Mouse (Mus musculus) embryonic stem cell, embryonic (primary cell): ENCODE results near the gene Tead4.

Source experiments
- CTCF ChIA-PET, 4 experiments: fragments of 300-600 bp in 2 of 4; fragments of 350-600 bp in 2 of 4; sonication (Branson Sonifier 250); formaldehyde crosslinking; loops; one replicate each; lab custom pipeline; 2022; ENCODE audit warnings: inconsistent platforms in 2 of 4; lab: Charles Lee
- POLR2A ChIA-PET, 4 experiments: fragments of 300-600 bp in 2 of 4; fragments of 350-600 bp in 2 of 4; sonication (Branson Sonifier 250); formaldehyde crosslinking; loops; one replicate each; lab custom pipeline; 2022; ENCODE audit warnings: antibody characterized with exemption in 4 of 4, inconsistent platforms in 1 of 4; lab: Charles Lee

Gene Tead4

DNA sequence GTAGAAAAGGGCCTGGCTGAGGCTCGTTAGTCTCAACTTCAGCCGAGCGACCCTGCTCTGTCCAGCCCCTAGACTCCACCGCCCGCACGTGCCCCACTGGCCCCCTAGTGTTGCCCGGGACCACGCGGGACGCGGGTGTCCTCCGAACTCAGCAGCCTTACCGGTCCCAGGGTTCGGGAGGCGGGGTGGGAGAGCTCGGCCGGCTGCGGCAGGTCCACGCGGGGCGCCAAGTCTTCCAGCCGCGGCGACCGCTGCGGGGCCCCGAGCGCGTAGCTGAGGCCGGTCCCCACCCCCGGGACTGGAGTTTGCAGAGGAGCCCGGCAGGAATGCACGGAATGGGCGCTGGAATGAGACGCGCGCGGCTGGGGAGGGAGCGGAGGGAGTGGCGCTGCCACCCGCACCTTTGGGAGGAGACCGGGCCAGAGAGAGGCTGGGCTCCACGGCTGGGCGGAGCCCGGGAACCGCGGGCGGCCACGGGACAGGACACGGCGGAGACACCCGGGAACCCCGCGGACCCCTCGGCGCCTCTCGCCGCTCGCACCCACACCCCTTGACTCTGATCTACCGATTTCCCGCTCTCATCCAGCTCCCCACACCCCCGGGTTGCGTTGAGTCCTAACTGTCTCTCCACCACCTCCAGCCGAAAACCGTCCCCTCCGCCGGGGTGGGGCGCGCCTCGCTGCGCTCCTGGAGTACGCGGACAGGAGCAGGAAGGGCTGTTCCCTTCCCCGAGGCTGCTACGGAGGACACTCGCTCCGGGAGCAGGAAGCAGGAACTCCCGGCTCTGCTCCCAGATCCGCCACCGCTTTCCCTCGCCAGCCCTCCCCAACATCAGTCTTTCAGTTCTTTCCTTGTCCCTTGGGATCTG is at the start of gene Tead4:
TSS of gene Tead4 (minus strand) at position 690 of the 868 bp plus-strand sequence.
- POLR2A ChIA-PET = interaction anchor here (0.5 to 11.5 kb wide), 37 partner anchors 8 to 684 kb away, joined by 3 to 148 read pairs (median 6); no protein-coding TSS in a partner anchor
- CTCF ChIA-PET = interaction anchor here in 3 of 4 experiments (1.1 to 4.5 kb wide), 6 partner anchors 20 to 100 kb away, joined by 3 to 24 read pairs (median 8); no protein-coding TSS in a partner anchor

DNA sequence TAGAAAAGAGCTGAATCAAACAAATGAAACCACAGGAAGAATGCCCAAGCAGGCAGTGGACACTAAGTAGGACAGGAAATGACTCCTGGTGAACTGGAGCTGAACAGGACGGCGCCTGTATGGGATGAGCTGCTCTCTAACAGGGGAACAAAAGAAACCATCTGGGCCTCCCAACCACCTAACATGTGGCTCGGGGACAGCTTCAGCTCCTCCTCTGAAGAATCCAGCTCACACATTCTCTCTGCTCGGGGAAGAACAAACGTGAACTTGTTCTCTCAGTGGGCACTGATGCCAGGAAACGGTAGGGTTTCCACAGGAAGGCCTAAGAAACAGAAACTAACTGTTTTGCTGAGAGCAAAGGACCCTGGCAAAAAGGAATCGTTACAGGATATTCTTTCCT is 49.1 kb upstream of the Tead4 start:
- CTCF ChIA-PET = interaction anchor here in 3 of 4 experiments (0.6 to 1.0 kb wide), 5 partner anchors 9 to 23 kb away, joined by 3 to 4 read pairs (median 3); no protein-coding TSS in a partner anchor

DNA sequence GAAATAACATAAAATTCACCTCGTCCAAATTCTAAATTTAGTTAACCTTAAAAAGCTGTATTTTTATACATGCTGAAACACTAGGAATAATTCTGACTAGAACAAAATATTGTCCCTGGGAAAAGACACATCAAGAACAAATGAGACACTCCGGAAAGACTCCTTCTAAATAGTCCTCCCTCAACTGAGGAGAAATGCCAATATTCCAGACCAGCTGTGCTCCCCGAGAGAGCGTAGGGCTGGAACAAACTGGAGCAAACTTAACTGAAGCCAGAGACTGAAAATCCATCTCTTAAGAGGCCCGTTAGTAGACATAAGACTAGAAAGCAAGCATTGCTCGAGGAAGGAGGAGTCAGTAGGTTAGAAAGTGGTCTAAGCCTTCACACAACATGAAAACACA is 46.2 kb upstream of the Tead4 start:
- POLR2A ChIA-PET = interaction anchor here in 2 of 4 experiments (1.0 to 2.0 kb wide), 6 partner anchors 9 to 83 kb away, joined by 3 to 10 read pairs (median 3); partner anchors contain the start of gene Tulp3 (in 1 of the 2)
- CTCF ChIA-PET = interaction anchor here in 1 of 4 experiments (1.1 to 1.3 kb wide), 2 partner anchors 12 kb away, joined by 3 read pairs; no protein-coding TSS in a partner anchor

More for the DNA sequence above, 49.1 kb upstream of the Tead4 start:
- POLR2A ChIA-PET = interaction anchor here in 2 of 4 experiments (0.7 to 1.7 kb wide), 8 partner anchors 11 to 120 kb away, joined by 3 to 7 read pairs (median 4); no protein-coding TSS in a partner anchor

DNA sequence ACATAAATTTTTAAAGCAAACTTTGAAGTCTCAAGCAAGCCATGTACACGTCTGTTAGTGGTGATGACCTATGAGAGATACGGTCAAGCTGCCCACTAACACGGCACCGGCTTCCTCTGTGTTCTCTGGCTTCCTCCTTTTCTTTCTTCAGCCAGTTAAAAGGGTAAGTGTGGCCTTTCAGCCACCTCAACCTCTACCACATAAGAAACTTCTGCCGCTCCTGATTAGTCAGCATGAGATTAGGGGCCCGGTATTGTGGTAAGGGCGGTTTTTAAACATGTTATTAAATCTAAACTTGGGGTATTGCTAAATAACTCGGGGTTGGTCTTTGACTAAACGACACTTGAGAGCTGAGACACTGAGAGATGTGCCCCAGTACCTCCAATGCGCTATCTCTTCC is 45.0 kb upstream of the Tead4 start:
- POLR2A ChIA-PET = interaction anchor here in 1 of 4 experiments (0.5 kb wide), 1 partner anchor 8 kb away, joined by 3 read pairs; no protein-coding TSS in a partner anchor
- CTCF ChIA-PET = no interaction called here

DNA sequence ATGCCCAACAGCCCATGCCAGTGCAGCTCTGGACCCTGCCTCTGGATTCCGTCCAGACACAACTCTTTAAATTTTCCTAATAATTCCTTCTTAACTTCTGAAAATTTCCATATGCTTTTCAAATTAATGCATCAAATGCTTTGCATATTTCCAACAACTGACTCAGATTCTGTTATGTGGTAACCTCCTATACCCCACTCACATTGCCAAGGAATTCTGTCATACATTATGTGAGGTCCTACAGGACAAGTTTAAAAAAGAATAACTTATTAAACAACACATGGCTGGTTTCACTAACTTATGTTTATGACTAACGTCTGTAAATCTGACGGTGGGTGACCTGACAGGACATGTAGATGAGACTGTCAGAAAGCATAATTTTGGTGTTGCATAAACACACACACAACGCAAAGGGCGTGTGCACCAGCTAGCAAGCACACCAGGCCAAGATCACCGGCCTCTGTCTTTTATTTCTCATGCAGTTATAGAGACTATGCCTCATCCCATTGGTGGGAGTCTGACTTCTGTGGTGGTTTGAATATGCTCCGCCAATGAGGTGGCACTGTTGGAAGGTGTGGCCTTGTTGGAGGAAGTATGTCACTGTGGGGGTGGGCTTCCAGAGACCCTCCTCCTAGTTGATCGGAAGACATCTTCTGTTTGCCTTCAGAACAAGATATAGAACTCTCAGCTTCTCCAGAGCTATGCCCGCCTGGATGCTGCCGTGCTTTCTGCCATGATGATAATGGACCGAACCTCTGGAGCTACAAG is 41.5 kb upstream of the Tead4 start:
- CTCF ChIA-PET = no interaction called here

DNA sequence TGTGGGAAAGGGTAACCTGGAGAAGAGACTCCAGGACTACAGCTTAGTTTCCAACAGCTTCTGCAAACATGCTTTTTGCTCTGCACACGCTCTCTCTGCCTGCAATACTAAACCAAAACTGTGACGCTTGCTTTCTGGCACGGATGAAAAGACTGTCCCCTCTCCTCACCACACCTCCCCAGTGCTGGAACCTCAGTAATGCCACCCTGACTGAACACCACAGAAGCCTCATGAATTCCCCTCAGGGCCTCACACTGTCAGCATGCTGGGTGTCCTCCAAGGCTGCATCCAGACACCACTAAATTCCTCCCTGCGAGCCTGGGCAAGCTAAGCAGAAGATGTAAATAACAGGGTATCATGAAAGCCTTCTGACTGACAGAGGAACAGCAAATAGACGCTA is 38.3 kb upstream of the Tead4 start:
- ChIA-PET POLR2A (interaction anchor here (0.5 to 2.2 kb wide), 18 partner anchors 8 to 141 kb away, joined by 3 to 6 read pairs (median 3); partner anchors contain the start of gene Itfg2 (in 1 of the 4)), CTCF (interaction anchor here in 2 of 4 experiments (0.6 to 1.5 kb wide), 6 partner anchors 11 to 248 kb away, joined by 3 to 4 read pairs (median 3); partner anchors contain the start of gene Tulp3 (in 1 of the 2))

More for the DNA sequence above, 41.5 kb upstream of the Tead4 start:
- POLR2A ChIA-PET = interaction anchor here in 3 of 4 experiments (0.6 to 1.5 kb wide), 5 partner anchors 9 to 124 kb away, joined by 3 read pairs; no protein-coding TSS in a partner anchor

DNA sequence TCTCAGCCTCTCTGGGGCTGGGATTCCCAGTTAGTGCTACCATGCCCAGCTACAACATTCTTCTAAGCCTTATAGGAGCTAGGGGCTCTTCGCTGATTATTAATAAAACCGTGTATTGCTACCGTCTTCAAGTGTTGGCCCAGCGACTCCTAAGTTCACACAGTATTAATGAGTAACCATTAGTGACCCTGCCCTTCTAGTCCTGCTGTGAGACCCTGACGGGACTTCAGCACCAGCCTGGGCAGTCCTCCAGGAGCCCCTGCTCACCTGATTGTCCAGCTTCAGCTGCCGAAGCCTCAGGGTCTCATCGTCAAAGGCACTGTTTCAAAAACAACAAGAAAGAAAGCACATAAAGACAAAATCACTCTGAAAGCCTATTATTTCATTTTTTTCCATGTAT is 36.8 kb upstream of the Tead4 start:
- CTCF ChIA-PET = interaction anchor here in 2 of 4 experiments (1.2 to 1.8 kb wide), 2 partner anchors 19 to 28 kb away, joined by 3 to 7 read pairs; no protein-coding TSS in a partner anchor
- POLR2A ChIA-PET = interaction anchor here (0.6 to 3.3 kb wide), 12 partner anchors 14 to 174 kb away, joined by 3 to 14 read pairs (median 4); partner anchors contain the start of genes Itfg2 (in 2 of the 4) and Tulp3 (in 2 of the 4)

DNA sequence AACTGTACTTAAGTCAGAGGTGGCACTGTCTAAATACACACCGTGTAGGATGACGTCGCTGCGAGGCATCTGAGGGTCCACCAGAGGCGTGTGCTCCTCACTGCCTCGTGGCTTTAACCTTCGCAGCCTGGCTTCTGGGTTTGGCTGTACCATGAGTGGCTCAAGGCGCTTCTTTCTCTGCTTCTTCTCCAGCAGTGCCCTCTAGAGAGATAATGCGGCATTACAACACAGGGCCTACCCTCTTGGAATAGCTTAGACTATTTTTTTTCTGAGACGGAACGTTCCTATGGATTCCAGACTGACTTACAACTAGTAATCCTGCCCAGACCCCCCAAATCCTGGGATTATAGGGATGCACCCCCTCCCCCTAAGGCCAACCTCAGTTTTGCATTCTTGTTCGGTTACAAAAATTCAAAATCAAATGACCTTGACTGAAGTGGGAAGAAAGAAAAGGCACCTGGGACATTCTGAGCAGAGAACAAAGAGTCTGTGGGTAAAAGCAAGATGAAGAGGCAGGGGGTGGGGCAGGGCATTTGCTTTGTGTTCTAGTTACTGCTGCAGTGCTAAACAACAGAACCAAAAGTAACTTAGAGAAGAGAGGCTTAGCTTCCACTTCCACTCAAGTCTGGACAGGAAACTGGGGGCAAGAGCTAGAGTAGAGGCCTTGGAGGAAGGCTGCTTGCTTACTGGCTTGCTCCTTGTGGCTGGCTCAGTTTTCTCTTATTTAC is 33.9 kb upstream of the Tead4 start:
- POLR2A ChIA-PET = interaction anchor here (0.6 to 3.3 kb wide), 37 partner anchors 9 to 998 kb away, joined by 3 to 13 read pairs (median 4); partner anchors contain the start of gene Tulp3 (in 2 of the 4)
- CTCF ChIA-PET = interaction anchor here (0.6 to 2.3 kb wide), 35 partner anchors 9 to 617 kb away, joined by 3 to 12 read pairs (median 4); no protein-coding TSS in a partner anchor

DNA sequence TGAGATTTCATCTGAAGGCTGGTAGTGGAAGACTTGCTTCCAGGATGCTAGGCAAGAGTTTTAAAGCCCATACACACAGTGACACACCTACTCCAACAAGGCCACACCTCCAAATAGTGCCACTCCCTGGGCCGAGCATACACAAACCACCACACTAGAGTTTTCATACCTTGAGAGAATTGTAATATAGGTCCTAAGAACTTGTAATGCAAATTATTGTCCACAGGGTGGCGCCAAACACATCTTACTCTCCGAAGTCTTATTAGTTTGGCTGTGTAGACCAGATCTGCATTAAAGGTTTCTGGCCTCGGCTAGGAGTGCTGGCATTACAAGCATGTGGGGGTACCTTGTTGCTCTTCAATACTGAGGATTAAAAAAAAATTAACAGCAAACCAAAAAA is 17.7 kb upstream of the Tead4 start:
- CTCF ChIA-PET = interaction anchor here (0.6 to 1.8 kb wide), 19 partner anchors 9 to 1427 kb away, joined by 3 to 8 read pairs (median 4); no protein-coding TSS in a partner anchor
- POLR2A ChIA-PET = interaction anchor here (0.6 to 3.1 kb wide), 12 partner anchors 9 to 161 kb away, joined by 3 to 9 read pairs (median 4); no protein-coding TSS in a partner anchor

DNA sequence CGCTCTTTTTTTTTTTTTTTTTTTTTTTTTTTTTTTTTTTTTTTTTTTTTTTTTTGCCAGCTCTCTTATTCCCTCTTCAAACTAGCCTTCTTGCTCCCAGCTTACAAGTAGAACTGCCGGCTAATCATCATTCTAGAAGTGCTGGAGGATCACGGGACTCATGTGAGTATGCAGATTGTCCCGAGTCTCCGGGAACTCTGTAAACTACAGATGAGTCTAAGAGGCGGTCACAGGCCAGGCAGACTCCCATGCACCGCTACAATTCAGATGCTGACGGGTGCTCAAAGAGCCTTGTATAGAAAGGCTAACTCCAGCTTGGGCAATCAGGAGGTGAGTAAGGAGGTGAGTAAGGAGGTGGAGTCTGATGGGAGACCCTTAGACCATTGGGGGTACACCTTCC is 15.0 kb upstream of the Tead4 start:
- POLR2A ChIA-PET = interaction anchor here (0.6 to 1.9 kb wide), 26 partner anchors 9 to 844 kb away, joined by 3 to 9 read pairs (median 4); partner anchors contain the start of genes Itfg2 (in 1 of the 4), Tead4 (in 1 of the 4) and Tulp3 (in 1 of the 4)
- CTCF ChIA-PET = interaction anchor here (0.6 to 1.6 kb wide), 14 partner anchors 11 to 940 kb away, joined by 3 to 9 read pairs (median 4); no protein-coding TSS in a partner anchor

DNA sequence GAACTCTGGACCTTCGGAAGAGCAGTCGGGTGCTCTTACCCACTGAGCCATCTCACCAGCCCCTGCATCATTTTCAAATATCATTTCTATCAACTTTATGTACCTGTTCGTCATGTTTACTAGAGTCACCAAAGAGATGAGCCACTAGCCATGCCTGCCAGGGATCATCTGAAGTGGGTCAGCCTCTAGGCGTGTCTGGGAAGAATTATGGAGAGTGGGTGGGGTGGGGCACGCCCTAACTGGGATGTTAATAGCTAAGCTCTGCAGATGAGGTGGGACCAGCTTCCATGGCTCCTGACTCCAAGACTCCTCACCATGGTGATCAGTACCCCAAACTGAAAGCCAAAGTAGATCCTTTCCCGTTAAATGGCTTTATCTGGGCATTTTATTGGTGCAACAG is 14.2 kb upstream of the Tead4 start:
- CTCF ChIA-PET = interaction anchor here (0.6 to 1.6 kb wide), 10 partner anchors 9 to 318 kb away, joined by 3 to 9 read pairs (median 3); no protein-coding TSS in a partner anchor
- POLR2A ChIA-PET = interaction anchor here in 3 of 4 experiments (0.6 to 1.9 kb wide), 22 partner anchors 9 to 248 kb away, joined by 3 to 9 read pairs (median 4); partner anchors contain the start of genes Tead4 (in 2 of the 3) and Itfg2 (in 1 of the 3)

DNA sequence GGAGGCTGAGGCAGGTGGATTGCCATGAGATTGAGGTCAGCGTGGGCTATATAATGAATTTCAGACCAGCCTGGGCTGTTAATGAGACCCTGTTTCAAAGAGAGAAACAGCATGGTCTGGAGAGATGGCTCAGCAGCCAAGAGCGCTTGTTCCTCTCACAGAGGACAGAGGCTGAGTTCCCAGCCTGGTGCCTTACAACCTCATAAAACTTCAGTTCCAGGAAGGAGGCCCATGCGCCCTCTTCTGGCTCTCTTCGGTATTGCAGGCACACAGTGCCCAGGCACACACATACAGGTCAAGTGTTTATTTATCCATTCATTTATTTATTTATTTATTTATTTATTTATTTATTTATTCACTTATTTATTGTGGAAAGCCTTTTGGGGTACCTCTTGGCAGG is 7.7 kb upstream of the Tead4 start:
- CTCF ChIA-PET = interaction anchor here in 3 of 4 experiments (1.2 to 2.4 kb wide), 6 partner anchors 22 to 108 kb away, joined by 3 to 11 read pairs (median 8); no protein-coding TSS in a partner anchor
- POLR2A ChIA-PET = interaction anchor here in 2 of 4 experiments (1.2 to 4.0 kb wide), 4 partner anchors 69 to 108 kb away, joined by 3 to 23 read pairs (median 4); no protein-coding TSS in a partner anchor

DNA sequence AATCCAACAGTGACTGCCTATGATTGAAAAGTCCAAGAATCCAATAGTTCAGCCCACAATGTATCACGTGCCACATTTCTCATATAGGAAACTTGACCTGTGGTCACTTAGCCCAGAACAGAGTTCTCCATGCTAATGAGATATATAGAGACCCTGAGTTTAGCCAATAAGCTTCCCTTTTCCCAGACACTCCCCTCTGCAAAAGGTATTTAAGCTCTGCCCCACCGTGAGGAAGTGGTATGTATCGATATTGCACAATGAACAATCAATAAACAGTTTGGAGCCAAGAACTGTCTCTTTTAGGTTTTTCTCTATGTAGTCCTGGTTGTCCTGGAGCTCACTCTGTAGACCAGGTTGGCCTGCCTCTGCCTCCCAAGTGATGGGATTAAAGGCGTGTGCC is 4.2 kb upstream of the Tead4 start:
- CTCF ChIA-PET = interaction anchor here in 3 of 4 experiments (0.5 to 1.6 kb wide), 9 partner anchors 12 to 332 kb away, joined by 3 to 22 read pairs (median 5); no protein-coding TSS in a partner anchor

DNA sequence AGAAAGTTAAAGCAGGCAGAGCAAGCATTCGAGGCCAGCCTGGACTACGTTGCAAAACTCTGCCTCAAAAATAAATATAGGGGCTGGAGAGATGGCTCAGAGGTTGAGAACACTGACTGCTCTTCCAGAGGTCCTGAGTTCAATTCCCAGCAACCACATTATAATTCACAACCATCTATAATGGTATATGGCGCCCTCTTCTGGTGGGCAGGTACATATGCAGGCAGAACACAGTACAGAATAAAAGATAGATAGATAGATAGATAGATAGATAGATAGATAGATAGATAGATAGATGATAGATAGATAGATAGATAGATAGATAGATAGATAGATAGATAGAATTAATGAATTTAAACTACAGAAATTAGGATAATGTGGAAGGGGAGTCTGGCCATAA is 2.0 kb upstream of the Tead4 start:
- ChIA-PET POLR2A (interaction anchor here in 3 of 4 experiments (0.9 to 11.5 kb wide), 23 partner anchors 10 to 173 kb away, joined by 3 to 148 read pairs (median 14); no protein-coding TSS in a partner anchor), CTCF (interaction anchor here in 2 of 4 experiments (0.7 to 4.5 kb wide), 11 partner anchors 10 to 157 kb away, joined by 3 to 24 read pairs (median 5); no protein-coding TSS in a partner anchor)

More for the DNA sequence above, 4.2 kb upstream of the Tead4 start:
- POLR2A ChIA-PET = interaction anchor here in 3 of 4 experiments (0.7 to 11.5 kb wide), 11 partner anchors 14 to 127 kb away, joined by 3 to 148 read pairs (median 7); no protein-coding TSS in a partner anchor

DNA sequence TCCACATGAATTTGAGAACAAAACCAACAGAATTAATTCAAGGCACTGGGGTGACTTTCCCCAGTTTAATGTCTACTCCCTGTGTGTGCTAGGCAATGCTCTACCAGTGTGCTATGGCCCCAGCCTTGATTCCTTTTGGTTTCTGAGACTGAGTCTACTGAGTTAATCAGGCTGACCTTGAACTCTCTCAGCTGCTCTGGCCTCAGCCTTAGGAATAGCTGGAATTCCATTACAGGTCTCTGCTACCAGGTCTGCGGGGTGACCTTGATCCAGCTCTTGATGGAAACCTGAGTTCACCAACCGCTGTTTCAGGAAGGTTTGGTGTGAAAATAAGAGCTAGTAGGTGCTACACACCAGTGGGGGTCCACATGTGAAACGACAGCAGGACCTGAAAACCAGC is 1.3 kb upstream of the Tead4 start:
- ChIA-PET CTCF (interaction anchor here in 3 of 4 experiments (0.7 to 4.5 kb wide), 15 partner anchors 10 to 102 kb away, joined by 3 to 24 read pairs (median 5); no protein-coding TSS in a partner anchor), POLR2A (interaction anchor here (0.6 to 11.5 kb wide), 40 partner anchors 10 to 174 kb away, joined by 3 to 148 read pairs (median 6); no protein-coding TSS in a partner anchor)
